Mouse (Mus musculus) brain, embryonic 18.5 days (tissue): ENCODE measurements around the gene Ddah2.

Experiments
- DNase-seq: peaks from one replicate; pipeline ENCODE4 v3.0.0-alpha.2; 2012; ENCODE audit warnings: low read depth, low spot score

The Ddah2 gene

DNA sequence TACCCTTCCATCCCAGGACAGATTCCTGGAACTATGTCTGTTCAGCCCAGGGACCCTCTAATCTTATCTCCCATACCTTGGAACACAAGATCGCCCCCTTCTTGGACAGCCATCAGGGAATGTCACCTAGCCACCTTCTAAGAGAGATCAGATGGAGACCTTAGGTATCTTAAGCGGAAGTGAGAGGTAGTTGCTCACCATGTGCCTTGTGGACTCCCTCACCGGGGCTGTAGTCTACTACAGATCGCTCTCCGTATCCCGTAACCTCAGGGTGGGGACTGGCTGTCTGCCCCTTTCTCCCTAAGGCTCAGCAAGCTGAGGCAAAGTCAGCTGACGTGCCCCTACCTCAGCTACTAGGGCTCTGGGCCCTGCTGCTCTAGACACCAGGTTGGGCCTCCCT is 45.2 kb downstream of the Ddah2 start:
- no peak for DNase-seq

GRCm38 (mm10) chr17:35104754-35105153 is 45.9 kb downstream of the Ddah2 start:
- DNase-seq = no peak

DNA sequence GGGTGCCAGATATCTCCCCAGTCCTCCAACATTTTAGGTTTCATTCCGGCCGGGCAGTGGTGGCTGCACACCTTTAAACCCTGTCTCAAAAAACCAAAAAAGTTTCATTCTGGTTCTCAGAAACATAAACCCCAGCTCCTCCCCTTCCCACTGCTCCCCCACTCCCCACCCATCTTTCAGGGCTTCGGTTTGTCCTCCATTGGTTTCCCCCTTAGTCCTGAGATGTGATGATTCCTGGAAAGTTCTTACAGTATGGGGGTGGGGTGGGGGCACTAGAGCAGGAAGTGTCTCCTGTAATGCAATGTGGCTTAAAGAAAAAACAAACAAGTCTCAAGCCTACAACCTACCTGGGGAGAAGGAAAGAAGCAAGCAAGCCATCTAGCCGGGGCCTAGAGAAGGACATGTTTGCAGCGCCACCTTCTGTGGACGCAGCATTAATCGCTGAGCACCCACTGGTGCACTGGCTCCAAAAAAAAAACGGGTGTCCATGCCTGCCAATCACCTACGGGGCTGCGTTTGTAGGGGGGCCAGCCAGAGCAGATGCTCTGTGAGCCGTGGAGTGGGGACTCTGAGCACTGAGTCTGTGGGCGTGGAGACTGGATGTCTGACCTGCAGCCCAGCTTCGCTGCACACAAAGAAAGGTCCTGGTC is 47.0 kb downstream of the Ddah2 start:
- no peak for DNase-seq

DNA sequence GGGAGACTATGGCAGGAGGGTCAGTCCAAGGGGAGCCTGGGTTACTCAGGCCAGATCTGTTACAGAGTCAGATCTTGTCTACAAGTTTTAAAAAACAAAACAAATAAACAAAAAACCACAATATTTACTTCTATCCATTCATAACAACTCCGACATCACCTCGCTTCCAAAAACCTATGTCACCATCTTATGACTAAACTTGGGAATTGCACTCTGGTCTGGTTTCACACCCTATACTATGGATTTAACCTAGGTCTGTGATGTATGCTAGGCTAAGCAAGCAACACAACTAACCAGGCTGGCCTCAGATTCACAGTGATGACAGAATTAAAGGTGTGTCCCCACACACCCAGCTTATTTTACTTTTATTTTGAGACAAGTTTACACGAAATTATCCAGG is 47.7 kb downstream of the Ddah2 start:
- DNase-seq = no peak

DNA sequence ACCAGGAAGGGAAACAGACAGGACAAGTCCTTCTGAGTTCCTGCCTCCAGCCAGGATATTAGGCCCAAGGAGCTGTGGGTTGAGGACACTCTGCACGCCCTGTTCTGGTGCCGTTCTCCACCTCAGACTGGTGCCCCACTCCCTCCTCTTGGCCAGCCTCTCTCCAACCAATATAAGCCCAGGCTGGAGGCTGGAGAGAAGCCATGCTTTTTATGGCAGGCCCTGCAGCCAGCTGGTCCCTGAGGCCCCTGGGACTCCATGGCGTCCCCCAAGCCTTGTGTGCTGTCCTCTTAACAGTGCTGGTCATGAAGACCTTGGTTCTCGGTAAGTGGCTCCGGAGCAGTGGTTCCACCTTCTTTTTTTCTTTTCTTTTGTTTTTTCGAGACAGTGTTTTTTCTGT is 49.3 kb downstream of the Ddah2 start, which contains the start of gene Ly6g5c:
Gene Ly6g5c, plus strand, starts transcription at position 183 of the 400 bp plus-strand sequence.
- no peak for DNase-seq
